Mouse (Mus musculus) liver (tissue): ENCODE measurements around the gene Gm9918.
A peak's percentile ranks its signal among the peaks of the same experiment; 100 is the strongest.

ENCODE experiments used
- DNase-seq: peaks from one replicate; pipeline ENCODE4 v3.0.0-alpha.2; 2020; ENCODE audit warnings: mixed read lengths

Gene Gm9918

DNA sequence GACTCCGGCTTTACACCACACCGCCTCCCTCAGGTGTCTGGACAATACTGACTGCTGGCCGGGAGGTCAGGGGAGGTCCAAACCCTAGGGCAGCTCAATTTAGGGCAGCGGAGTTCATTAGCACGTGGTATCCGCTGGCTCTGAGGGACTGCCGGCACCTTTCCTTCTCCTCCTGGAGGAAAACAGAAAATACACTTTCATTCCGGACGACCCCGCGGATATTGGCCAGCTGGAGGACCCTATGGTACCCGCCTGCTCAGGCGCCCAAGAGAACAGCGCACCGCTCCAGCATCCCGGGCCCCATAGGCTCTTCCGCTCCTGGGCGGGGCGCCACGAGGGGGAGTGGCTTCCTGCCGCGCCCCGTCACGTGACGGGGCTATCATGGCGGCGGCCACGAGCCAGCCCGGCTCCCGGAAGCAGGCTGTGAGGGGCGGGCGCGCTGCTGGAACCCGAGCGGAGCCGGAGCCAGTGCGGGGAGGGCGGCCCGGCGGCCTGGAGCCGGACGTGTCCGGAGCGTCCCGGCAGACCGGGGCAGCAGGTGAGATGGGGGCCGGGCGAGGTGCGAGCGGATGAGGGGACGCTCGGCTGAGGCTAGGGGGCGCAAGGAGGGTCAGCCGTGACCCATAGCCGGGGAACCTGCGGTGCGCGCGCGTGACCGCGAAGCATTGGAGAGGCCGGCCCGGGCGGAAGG, 8.9 kb downstream of the Gm9918 start, which contains the start of gene Mfsd5:
Mfsd5 (plus strand) TSS at position 363 of the 691 bp plus-strand sequence.
- DNase-seq: peak; percentile 94

DNA sequence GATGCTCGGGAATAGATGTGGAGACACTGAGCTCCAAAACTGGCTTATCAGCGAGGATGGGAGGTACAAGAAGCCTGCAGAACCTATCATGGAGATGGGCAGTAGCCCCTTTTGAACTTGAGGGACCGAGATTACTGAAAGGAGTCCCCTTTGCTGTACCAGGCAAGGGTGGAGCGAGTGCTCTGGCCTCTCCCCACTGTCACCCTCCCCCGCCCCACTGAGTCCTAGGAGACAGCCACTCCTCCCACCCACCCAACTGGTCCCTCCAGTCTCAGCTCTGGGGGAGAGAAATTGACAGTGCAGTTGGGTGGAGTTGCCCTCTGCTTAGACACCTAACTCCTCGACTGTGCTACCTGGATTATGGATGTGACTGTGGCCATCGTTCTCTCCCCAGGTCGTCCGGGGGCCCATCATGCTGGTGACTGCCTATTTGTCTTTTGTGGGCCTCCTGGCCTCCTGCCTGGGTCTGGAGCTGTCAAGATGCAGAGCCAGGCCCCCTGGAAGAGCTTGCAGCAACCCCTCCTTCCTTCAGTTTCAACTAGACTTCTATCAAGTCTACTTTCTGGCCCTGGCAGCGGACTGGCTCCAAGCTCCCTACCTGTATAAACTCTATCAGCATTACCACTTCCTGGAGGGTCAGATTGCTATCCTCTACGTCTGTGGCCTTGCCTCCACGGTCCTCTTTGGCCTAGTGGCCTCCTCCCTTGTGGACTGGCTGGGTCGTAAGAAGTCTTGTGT, 9.6 kb downstream of the Gm9918 start:
- peak; percentile 49 for DNase-seq

DNA sequence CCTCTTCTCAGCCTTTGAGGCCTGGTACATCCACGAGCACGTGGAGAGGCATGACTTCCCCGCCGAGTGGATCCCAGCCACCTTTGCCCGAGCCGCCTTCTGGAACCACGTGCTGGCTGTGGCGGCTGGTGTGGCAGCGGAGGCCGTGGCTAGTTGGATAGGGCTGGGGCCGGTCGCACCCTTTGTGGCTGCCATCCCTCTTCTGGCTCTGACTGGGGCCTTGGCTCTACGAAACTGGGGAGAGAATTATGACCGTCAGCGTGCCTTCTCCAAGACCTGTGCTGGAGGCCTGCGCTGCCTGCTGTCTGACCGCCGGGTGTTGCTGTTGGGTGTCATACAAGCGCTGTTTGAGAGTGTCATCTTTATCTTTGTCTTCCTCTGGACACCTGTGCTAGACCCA, 10.3 kb downstream of the Gm9918 start:
- DNase-seq: no peak

DNA sequence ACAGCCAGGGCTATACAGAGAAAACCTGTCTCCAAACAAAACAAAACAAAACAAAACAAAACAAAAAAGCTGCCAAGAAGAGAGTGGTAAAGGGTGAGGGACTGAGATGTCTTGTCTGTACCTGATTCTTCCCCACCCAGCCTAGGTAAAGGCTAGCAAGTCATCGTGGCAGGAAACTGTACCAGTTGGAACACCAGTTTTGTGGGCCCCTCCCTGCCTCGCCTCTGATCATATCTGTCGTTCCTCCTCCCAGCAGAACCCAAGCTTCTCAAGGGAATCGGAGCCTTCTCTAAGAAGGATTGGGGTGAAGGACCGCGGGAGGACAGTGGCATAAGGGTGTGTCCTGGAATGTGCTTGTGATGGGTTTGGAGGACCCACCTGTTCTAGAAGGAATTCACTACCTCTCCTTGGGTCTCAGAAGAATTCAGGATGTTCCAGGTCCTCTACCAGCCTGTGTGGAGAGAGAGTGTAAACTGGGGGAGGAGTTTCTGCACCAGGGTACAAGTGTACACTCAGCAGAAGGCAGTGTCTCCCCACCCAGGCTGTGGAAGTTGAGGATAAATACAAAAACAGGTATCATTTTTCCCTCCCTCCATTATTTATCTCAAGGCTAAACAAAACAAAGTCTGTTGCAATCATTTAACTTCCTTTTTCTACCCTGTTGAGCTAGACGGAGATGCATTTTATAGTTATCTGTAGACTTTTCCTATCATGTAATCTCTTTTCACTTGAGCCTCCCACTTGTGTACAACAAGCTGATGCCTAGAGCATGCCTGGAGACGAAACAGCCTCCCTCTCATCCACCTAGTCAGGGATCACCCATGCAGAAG, 12.3 kb downstream of the Gm9918 start:
- DNase-seq: peak; percentile 47

DNA sequence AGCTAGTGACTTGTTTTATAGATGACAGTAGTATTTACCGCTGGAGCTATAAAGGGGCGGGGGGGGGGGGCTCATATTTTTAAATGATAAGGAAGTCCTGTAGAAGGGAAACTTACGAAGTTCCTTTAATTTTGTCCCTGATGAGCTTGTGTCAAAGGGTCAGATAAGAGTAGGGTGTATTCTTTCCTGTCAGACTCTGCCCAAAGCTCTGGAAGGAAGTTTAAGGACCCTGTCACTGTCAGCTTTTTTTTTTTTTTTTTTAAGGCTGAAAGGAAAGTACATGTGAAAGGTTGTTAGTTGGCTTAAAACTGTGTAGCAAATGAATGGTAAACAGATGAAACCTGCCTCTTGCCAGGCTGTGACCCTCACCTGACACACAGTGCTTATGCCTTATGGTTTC, 13.3 kb downstream of the Gm9918 start:
- DNase-seq: no peak

DNA sequence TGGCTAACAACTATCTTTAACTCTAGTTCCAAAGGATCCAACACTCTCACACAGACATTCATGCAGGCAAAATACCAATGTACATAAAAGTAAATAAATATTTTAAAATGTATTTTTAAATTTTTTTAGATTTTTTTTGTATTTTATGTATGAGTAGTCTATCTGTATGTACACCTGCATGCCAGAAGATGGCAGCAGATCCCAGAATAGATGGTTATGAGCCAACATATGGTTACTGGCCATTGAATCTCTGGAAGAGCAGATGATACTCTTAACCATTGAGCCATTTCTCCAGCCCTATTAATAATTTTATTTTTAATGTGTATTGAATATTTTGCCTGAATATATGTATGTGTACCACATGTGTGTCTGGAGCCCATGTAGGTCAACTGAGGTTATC, 17.0 kb downstream of the Gm9918 start:
- DNase-seq: peak; percentile 32

DNA sequence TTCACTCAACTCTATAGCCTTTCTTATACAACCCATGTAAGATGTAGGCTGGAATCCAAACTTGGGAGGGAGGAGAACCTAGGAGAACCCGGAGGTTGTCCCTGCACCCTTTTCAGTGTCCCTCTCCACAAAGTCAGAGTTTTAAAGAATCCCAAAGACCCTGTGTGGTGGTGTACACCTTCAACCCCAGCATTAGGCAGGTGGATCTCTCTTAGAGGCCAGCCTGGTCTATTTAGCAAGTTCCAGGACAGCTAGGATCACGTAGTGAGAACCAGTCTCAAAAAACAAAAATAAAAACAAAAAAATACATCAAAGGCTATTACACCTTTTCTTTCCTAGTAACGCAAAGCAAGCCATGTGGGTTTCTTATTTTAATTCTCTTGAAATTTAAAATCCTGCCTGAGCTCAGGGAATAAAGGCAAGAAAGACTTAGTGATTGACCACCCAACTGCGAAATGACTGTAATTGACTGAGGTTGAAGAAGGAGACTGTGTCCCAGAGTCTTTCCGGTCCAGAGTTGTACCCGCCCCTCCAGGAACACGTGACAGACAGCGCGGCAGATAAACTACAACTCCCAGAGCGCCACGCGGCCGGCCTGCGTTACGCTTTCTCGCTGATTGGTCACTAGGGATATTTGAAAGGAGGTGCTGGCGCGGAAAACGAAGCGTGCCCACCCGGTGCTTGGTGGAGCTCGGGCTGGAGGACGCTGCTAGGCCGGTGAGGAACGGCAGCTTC, 25.4 kb downstream of the Gm9918 start, which contains the start of gene Espl1:
Espl1 (plus strand) TSS at position 634 of the 735 bp plus-strand sequence.
- DNase-seq: peak; percentile 95

DNA sequence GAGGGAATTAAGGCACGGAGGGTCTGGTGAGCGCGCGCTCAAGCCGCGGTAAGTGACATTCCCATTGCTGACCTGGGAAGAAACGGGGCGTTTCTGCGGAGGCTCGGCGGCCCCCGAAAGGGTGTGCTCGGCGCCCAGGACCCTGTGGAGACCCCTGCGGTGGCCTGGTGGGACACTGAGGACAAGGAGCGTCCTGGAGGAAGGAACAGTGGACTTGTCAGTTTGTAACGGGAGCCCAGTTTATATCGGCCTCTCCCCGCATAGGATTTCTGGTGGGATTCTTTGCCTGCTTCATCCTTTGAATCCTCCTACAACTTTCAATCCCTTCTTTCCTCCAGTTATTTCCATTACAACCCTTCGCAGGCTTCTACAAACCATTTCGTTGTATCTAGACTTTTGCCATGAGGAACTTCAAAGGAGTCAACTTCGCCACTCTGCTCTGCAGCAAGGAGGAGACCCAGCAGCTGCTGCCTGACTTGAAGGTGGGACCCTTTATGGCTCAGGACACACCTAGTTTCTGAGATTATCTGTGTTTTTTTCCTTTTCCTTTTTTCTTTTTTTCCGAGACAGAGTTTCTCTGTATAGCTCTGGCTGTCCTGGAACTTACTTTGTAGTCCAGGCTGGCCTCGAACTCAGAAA, 26.1 kb downstream of the Gm9918 start:
- DNase-seq: peak; percentile 29

DNA sequence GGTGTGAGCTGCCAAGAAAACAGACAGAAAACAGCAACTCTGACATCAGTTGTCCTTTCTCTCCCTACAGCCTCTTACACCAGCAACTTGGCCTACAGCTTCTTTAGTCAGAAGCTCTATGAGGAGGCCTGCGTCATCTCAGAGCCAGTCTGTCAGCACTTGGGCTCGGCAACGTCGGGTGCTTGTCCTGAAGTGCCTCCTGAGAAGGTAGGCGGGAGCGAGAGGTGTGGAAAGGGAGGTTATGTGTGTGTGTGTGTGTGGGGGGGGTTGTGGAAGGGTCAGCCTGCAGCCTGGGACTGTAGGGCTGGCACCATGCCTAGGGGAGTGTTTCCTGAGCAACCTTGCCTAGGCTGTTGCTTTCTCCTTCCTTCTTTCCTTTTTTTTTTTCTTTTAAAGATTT, 32.2 kb downstream of the Gm9918 start:
- DNase-seq: no peak

DNA sequence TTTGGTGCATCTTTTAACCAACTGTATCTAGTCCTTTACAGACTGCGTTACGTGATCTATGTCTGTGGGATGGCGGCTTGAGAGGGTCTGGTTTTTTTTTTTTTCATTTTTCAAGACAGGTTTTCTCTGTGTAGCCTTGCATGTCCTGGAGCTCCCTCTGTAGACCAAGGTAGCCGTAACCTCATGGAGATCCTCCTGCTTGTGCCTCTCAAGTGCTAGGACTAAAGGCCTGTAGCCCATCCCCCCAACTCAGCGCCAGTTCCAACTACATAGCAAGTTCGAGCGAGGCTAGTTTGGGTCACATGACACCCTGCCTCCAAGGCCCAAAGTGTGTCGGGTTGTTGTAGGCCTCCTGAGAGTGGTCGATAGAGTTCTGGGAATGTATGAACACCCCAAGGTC, 38.4 kb downstream of the Gm9918 start:
- DNase-seq: no peak

DNA sequence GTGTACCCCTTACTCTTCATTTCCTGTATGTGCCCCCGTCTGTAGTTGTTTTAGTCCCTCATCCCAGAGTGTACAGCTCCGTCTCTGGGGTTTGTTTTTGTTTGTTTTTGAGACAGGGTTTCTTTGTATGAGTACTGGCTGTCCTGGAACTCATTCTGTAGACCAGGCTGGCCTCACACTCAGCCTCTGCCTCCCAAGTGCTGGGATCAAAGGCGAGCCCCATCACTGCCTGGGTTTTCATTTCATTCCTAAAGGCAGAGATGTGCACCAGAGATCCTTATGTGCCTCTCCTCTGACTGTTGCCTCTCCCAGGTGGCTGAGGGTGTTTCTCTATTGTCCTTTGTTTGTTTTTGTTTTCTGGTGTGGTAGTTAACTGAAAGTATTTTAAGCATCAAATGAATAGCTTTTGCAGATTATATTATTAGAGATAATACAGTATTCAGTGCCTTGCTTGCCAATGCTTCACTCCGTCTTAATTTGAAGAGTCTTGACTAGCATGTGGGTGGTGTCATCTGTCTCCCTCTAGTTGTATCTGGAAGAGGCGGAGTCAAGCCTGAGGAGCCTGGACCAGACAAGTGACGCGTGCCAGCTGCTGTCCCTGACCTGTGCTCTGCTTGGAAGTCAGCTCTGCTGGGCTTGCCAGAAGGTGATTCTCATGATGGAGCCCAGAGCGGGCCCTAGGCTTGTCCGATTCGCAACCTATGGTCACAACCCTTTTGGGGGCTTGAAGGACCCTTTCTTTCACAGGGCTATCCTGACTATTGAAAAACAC, 39.9 kb downstream of the Gm9918 start:
- no peak for DNase-seq

DNA sequence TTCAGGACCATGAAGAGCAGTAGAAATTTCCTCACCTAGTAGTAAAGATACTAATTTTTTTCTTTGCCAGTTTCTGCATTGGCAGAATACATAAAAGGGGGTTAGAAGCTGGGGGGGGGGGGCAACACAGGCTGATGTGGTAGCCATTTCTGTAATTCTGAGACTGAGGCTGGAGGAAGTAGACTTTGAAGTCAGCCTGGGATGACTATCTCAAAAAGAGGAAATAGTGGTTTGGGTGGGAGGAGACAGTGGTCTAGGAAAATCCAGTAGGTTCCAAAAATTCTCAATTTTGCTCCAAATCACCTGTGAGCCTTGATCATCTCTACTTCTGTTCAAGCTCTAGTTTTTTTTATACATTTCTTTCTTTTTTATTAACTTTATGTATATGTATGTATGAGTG, 41.1 kb downstream of the Gm9918 start:
- DNase-seq: no peak

DNA sequence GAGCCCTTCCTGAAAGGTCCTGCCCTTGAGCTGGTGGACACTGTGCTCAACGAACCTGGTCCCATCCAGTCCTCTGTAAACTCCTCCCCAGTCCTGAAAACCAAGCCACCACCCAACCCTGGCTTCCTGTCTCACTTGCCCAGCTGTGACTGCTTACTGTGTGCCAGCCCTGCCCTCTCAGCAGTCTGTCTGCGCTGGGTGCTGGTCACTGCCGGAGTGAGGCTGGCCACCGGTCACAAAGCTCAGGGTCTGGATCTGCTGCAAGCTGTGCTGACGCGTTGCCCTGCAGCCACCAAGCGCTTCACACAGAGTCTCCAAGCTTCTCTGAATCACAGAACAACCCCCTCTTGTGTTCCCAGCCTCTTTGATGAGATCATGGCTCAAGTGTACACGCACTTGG, 44.9 kb downstream of the Gm9918 start:
- no peak for DNase-seq

DNA sequence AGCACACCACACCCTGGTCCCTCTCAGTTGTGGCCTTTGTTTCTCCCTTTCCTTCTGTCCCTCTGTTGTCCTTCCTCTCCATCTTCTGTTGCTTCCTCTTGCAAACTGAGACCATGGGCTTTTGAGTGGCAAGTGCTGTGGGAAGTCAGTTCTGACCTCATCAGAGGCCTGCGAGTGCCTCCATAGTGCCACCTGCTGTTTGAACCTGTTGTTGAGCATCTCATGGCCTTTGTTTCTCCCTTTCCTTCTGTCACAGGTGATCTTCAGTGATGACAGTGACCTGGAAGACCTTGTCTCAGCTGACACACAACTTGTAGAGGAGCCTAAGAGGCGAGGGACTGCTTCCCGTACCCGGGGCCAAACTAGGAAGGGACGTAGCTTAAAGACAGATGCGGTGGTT, 45.9 kb downstream of the Gm9918 start:
- DNase-seq: peak; percentile 45
